Mouse (Mus musculus) intestine, postnatal 0 days (tissue): ENCODE results near the gene Spaca4. TPM values are rescaled to one million over a fixed set of nuclear protein-coding genes. Genes with fewer than 3 reads are reported as not detected.
A peak's percentile ranks its signal among the peaks of the same experiment; 100 is the strongest.

Source experiments
- ATAC-seq: fragments of 200-750 bp; cut with Nextera tagmentation; 2 replicates; pipeline ENCODE4 v1.8.0; 2017; ENCODE audit warnings: mild to moderate bottlenecking, moderate TSS enrichment, moderate library complexity
- H3K27ac ChIP-seq: fragments of 300-500 bp; sonication (generic); 2 replicates; pipeline ENCODE4 v1.5.1; 2014; ENCODE audit warnings: mild to moderate bottlenecking, low read depth, low read length, moderate library complexity
- H3K27me3 ChIP-seq: fragments of 300-500 bp; sonication (generic); replicated peaks from 2 replicates; pipeline ENCODE4 v1.6.1; 2014; ENCODE audit warnings: low read length, mixed read lengths; ENCODE audit not compliant: control insufficient read depth, insufficient read depth
- H3K36me3 ChIP-seq: fragments of 300-500 bp; sonication (generic); 2 replicates; pipeline ENCODE4 v1.6.1; 2014; ENCODE audit warnings: mild to moderate bottlenecking, moderate library complexity; ENCODE audit not compliant: control insufficient read depth, insufficient read depth
- H3K4me1 ChIP-seq: fragments of 300-500 bp; sonication (generic); replicated peaks from 2 replicates; pipeline ENCODE4 v1.6.1; 2014; ENCODE audit warnings: antibody characterized with exemption, low read length, mixed read lengths; ENCODE audit not compliant: control insufficient read depth, insufficient read depth
- H3K4me2 ChIP-seq: fragments of 300-500 bp; sonication (generic); replicated peaks from 2 replicates; pipeline ENCODE4 v1.6.1; 2014; ENCODE audit warnings: low read depth, mild to moderate bottlenecking, moderate library complexity
- H3K4me3 ChIP-seq: fragments of 300-500 bp; sonication (generic); 2 replicates; pipeline ENCODE4 v1.5.1; 2014; ENCODE audit warnings: low read depth, low read length
- H3K9ac ChIP-seq: fragments of 300-500 bp; sonication (generic); 2 replicates; pipeline ENCODE4 v1.6.1; 2014; ENCODE audit warnings: mild to moderate bottlenecking, low read depth, low read length
- H3K9me3 ChIP-seq: fragments of 300-500 bp; sonication (generic); 2 replicates; pipeline ENCODE4 v1.6.1; 2016; ENCODE audit warnings: mixed run types; ENCODE audit not compliant: control insufficient read depth
- CTCF ChIP-seq: sonication (generic); IDR thresholded peaks from 2 replicates; pipeline ENCODE4 v1.5.1; 2016; ENCODE audit warnings: low read depth, mild to moderate bottlenecking, control low read depth, antibody characterized with exemption, moderate library complexity
- WGBS: fragments of 180-500 bp; shearing (Covaris S2); extraction: QIAGEN DNeasy Blood & Tissue Kit; methylation state at CpG from one replicate; pipeline ENCODE4 v1.1.7; 2014; 5-methylcytosine and 5-hydroxymethylcytosine counted together
- polyA plus RNA-seq: library from polyadenylated mRNA; unstranded; fragments of >200 nt; fragmentation: Nextera tagmentation; extraction: Ambion mirVana; gene quantifications from 2 replicates; pipeline ENCODE4 v1.2.1, GENCODE M21; 2015

The Spaca4 gene
- polyA plus RNA-seq, 1 experiment from 2014 or later: 0.17 TPM

DNA sequence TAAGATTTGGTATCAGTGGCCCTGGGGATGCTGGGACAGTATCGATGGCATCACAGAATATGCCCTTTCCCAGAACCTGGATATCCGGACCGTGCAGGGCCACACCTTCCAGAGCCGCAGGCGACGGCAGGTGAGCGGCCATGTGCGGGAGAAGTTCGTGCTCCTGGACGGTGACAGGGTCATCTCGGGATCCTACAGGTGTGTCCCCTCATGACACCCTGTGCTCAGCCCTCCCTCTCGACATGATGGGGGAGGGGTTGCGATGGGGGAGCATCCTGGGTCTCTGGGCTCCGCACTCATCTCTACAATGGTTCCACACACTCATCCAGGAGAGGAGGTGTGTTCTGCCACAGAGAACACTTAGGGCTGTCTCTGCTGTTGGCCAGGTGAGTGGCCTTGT, 1.8 kb downstream of the Spaca4 start:
- no peak for TF ChIP-seq CTCF
- no peaks in the 10 kb centered on the region for H3K9me3 ChIP-seq
- H3K27me3 ChIP-seq: no peaks in the 10 kb centered on the region
- no peak overlapping the region for H3K4me2 ChIP-seq
- peaks cover 53% of the 10 kb centered on the region for H3K36me3 ChIP-seq
- no peak overlapping the region for H3K4me3 ChIP-seq
- no peak for ATAC-seq
- H3K4me1 ChIP-seq: 0 out of 2 replicates have a peak, but pooled peaks cover 2% of the 10 kb centered on the region
- H3K27ac ChIP-seq: no peak overlapping the region; the same call in 1 of the 2 replicates
- WGBS: 90% methylated on average over 14 of the region's 14 CpGs
- no peak overlapping the region for H3K9ac ChIP-seq

DNA sequence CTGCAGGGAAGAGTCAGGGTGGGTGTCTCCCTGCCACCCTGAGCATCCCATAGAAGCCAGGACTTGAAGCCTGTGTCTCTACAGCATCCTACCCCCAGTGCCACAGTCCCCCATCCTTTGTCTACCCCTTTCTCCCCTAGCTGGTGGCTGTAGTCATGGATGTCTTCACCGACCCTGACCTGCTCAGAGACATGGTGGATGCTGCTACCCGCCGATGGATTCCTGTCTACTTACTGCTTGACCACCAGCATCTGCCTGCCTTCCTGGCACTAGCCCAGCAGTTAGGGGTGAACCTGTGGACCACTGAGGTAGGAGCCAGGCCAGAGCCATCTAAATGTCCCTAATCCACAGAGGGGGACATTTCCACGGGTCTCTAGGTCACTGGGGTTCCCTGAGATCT, 2.3 kb downstream of the Spaca4 start:
- H3K4me1 ChIP-seq: 0 out of 2 replicates have a peak, but pooled peaks cover 2% of the 10 kb centered on the region
- H3K4me3 ChIP-seq: no peak overlapping the region
- H3K36me3 ChIP-seq: peaks cover 52% of the 10 kb centered on the region
- H3K9ac ChIP-seq: no peak overlapping the region
- H3K27ac ChIP-seq: peak overlapping the region; percentile 86; the same call in 1 of the 2 replicates
- no peak for TF ChIP-seq CTCF
- no peak for ATAC-seq
- H3K9me3 ChIP-seq: no peaks in the 10 kb centered on the region
- no peaks in the 10 kb centered on the region for H3K27me3 ChIP-seq
- peak overlapping the region; percentile 57; the same call in 1 of the 2 replicates for H3K4me2 ChIP-seq
- 86% methylated on average over 4 of the region's 4 CpGs for WGBS

DNA sequence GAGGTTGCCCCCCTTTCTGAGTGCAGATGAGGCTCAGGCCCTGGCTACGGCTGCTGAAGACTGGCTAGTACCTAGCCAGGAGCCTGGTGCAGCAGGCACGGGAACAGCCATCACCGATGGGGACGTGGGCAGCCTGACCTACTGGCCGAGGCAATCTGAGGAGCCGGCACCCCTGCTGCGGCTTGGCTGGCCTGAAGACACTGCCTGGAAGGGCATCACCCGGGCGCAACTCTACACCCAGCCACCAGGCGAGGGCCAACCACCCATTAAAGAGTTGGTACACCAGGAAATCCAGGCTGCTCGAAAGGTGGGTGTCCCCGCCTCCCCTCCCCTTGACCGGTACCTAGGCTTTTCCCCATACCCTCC, 3.3 kb downstream of the Spaca4 start:
- peak overlapping the region; percentile 86 for H3K27ac ChIP-seq
- 0 out of 2 replicates have a peak, but pooled peaks have one; percentile 1 for ATAC-seq
- TF ChIP-seq CTCF: peak; percentile 48
- H3K9ac ChIP-seq: peak overlapping the region; percentile 45
- peak overlapping the region; percentile 57 for H3K4me2 ChIP-seq
- peak overlapping the region; percentile 33 for H3K4me3 ChIP-seq
- 0 out of 2 replicates have a peak, but pooled peaks cover 2% of the 10 kb centered on the region for H3K4me1 ChIP-seq
- WGBS: 52% methylated on average over 13 of the region's 13 CpGs
- H3K9me3 ChIP-seq: no peaks in the 10 kb centered on the region
- no peaks in the 10 kb centered on the region for H3K27me3 ChIP-seq
- peaks cover 52% of the 10 kb centered on the region for H3K36me3 ChIP-seq

DNA sequence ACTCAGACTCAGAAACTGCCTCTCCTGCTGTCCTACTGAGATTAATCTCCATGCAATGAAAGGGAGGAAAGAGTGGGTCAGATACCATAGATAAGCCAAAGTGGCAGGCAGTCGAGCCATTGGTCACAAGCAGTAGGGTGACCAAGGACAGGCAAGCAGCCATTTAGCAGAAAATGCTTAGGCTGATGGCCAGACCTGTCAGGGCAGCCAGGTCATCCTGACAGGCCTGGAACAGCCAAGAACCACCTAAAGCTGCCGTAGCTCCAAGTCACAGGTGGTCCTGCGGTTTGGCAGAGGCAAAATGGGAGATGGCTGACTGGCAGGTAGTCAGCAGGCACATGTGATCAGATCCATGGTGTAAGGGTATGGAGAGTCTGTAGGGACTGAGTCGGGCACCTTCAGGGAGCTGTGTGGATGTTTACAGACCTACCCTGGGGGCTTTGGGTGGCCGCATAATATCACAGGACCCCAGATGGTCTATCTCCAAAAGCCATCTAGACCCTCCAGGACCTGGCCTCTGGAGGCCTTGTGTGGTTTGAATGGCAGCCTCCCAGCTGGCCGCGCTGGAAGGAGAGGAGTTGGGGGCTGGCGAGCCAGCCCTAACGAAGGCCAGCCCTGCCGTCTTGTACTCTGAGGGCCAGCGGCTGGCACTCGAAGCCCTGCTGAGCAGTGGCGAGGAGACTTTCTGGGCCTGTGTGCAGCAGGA, 3.8 kb downstream of the Spaca4 start:
- H3K9me3 ChIP-seq: no peaks in the 10 kb centered on the region
- H3K27me3 ChIP-seq: no peaks in the 10 kb centered on the region
- peak overlapping the region; percentile 86 for H3K27ac ChIP-seq
- H3K4me2 ChIP-seq: peak overlapping the region; percentile 57
- WGBS: 58% methylated on average over 13 of the region's 13 CpGs
- H3K4me1 ChIP-seq: 0 out of 2 replicates have a peak, but pooled peaks cover 6% of the 10 kb centered on the region
- TF ChIP-seq CTCF: no peak
- peak overlapping the region; percentile 45 for H3K9ac ChIP-seq
- H3K36me3 ChIP-seq: peaks cover 52% of the 10 kb centered on the region
- peak overlapping the region; percentile 33 for H3K4me3 ChIP-seq
- no peak for ATAC-seq

DNA sequence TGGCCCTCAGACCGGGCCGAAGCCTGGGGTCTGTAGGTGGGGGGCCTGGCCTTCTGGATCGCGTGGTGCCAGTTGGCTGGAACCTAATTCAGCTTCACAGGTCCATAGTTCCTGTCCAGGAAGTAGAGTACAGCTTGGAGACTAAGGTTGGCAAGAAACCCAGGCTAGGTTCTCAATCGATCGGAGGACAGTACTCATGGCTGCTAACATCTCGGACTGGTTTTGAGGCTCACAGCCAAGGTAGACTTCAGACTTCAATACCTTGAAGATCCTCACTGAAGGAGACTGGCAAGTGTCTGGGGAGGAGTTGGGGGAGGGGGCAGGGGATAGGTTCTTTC, 4.4 kb downstream of the Spaca4 start:
- Histone ChIP-seq H3K27ac (peak overlapping the region; percentile 86), H3K9ac (peak overlapping the region; percentile 45), H3K36me3 (peaks cover 52% of the 10 kb centered on the region), H3K4me1 (peaks cover 9% of the 10 kb centered on the region; the same call in 1 of the 2 replicates), H3K27me3 (no peaks in the 10 kb centered on the region), H3K4me3 (peak overlapping the region; percentile 33), H3K9me3 (no peaks in the 10 kb centered on the region), H3K4me2 (peak overlapping the region; percentile 57)
- 38% methylated on average over 7 of the region's 7 CpGs for WGBS
- ATAC-seq: no peak
- no peak for TF ChIP-seq CTCF

DNA sequence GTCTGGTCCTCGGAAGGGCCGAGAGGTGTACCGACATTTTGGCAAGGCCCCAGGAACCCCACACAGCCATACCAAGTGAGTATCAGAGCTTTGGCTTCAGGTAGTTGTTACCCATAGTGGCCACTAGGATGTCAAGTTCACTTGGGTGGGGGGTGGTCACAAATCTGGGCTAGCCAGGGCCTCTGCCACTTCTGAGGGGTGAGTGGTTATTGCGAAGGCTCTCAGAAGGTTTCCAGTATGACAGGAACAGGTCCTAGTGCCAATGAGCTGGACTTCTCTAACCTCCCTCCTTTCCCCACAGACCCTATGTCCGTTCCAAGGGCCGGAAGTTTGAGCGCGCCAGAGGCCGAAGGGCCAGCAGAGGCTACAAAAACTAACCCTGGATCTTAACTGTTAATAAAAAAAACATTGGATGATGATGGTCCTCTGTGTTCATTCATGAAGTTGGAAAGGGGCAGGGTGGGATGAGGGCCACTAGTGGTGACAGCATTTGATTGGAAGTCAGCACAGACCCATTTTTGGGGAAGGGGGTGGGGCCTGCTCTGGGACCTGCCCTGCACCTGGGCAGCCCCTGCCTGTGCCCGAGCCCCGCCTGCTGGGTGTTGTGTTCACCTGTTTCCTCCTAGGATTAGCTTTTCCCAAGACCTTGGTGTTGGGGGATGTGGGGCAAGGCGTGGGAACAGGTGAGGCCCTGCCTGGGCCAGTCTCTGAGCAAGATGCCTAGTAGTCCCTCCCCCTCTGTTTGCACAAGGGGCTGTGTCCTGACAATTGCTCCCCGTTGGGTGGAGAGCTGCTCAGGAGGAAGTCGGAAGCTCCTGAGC, 5.0 kb downstream of the Spaca4 start, which contains the start of gene Fam83e:
Fam83e (plus strand) TSS at position 800 of the 821 bp plus-strand sequence.
- H3K4me2 ChIP-seq: peak within 1 kb of the TSS; percentile 78
- H3K27me3 ChIP-seq: no peaks in the 10 kb centered on the region
- H3K36me3 ChIP-seq: peaks cover 49% of the 10 kb centered on the region
- H3K4me3 ChIP-seq: peak within 1 kb of the TSS; percentile 33
- peaks cover 15% of the 10 kb centered on the region; the same call in 1 of the 2 replicates for H3K4me1 ChIP-seq
- ATAC-seq: peak; percentile 70
- peak within 1 kb of the TSS; percentile 86 for H3K27ac ChIP-seq
- TF ChIP-seq CTCF: peak; percentile 50
- peak within 1 kb of the TSS; percentile 45 for H3K9ac ChIP-seq
- H3K9me3 ChIP-seq: no peaks in the 10 kb centered on the region
- WGBS: 56% methylated on average over 14 of the region's 14 CpGs
